Mouse (Mus musculus) embryonic facial prominence, embryonic 12.5 days (tissue): ENCODE data around the gene Dpf3. TPM values are rescaled to one million over a fixed set of nuclear protein-coding genes. Genes with fewer than 3 reads are reported as not detected.
A peak's percentile ranks its signal among the peaks of the same experiment; 100 is the strongest.

Experiments used
- ATAC-seq: fragments of 200-750 bp; cut with Nextera tagmentation; 2 replicates; pipeline ENCODE4 v1.8.0; 2017; ENCODE audit not compliant: insufficient number of reproducible peaks, insufficient read depth, low FRiP score, low TSS enrichment
- H3K27ac ChIP-seq: fragments of 300-500 bp; sonication (generic); 2 replicates; pipeline ENCODE4 v1.5.1; 2016; ENCODE audit warnings: mild to moderate bottlenecking
- H3K27me3 ChIP-seq: fragments of 300-500 bp; sonication (generic); 2 replicates; pipeline ENCODE4 v1.6.1; 2016; ENCODE audit warnings: mild to moderate bottlenecking, moderate library complexity
- H3K36me3 ChIP-seq: fragments of 300-500 bp; sonication (generic); 2 replicates; pipeline ENCODE4 v1.6.1; 2016; ENCODE audit warnings: mild to moderate bottlenecking
- H3K4me1 ChIP-seq: fragments of 300-500 bp; sonication (generic); 2 replicates; pipeline ENCODE4 v1.6.1; 2016
- H3K4me2 ChIP-seq: fragments of 300-500 bp; sonication (generic); replicated peaks from 2 replicates; pipeline ENCODE4 v1.6.1; 2016; ENCODE audit warnings: mild to moderate bottlenecking, moderate library complexity
- H3K4me3 ChIP-seq: fragments of 300-500 bp; sonication (generic); 2 replicates; pipeline ENCODE4 v1.5.1; 2016; ENCODE audit warnings: mild to moderate bottlenecking
- H3K9ac ChIP-seq: fragments of 300-500 bp; sonication (generic); 2 replicates; pipeline ENCODE4 v1.6.1; 2016; ENCODE audit warnings: mild to moderate bottlenecking, moderate library complexity
- H3K9me3 ChIP-seq: fragments of 300-500 bp; sonication (generic); 2 replicates; pipeline ENCODE4 v1.6.1; 2016; ENCODE audit warnings: mild to moderate bottlenecking, moderate library complexity
- WGBS: fragments of 180-500 bp; shearing (Covaris S2); methylation state at CpG from one replicate; pipeline ENCODE4 v1.1.7; 2016; 5-methylcytosine and 5-hydroxymethylcytosine counted together
- polyA plus RNA-seq: library from polyadenylated mRNA; unstranded; fragments of >200 nt; fragmentation: Nextera tagmentation; extraction: Ambion mirVana; gene quantifications from 2 replicates; pipeline ENCODE4 v1.2.1, GENCODE M21; 2016

Gene Dpf3
- polyA plus RNA-seq, 1 experiment from 2014 or later = 4.2 TPM

DNA sequence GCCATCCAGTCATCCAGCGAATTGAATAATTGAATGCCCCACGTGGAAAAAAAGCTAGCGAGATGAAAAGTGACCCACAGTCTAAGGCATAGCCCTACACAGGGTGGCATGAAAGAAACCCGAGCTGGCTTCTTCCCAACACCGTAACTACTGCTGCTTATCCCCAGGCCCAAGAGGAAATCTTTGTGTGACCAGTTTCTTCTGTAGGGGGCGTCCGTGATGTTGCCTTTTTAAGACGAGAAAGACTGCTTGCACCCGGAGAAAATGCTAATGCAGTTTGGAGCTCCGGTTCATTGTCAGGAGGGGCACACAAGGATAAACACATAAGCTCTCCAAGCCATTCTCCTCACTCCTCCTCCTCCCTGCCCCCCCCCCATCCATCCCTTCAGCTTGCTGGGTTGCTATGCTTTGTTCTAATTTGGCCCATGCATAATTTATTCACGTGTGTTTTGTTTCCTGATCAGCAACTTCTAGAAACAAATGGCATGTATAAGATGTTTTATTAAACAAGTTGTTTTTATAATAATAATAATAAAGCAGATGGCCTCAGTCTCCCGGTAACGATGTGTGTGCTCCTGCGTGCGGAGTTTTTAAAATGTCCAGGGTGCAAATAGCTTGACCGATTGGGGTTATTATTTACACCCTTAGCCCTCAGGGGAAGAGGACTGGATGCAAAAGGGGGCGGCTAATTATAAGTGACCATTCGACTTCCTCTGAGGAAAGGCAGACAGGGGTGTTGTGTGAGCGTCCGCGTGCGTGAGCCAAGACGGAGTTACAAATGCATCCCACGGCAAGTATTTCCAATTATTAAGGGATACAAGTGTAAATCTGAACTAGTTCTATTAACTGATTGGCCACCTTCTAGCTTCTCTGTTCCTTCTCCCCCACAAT, 2.4 kb downstream of the Dpf3 start:
- Histone ChIP-seq H3K27me3 (peaks cover 37% of the 10 kb centered on the region), H3K27ac (no peak overlapping the region), H3K9ac (no peak overlapping the region), H3K4me1 (peaks cover 26% of the 10 kb centered on the region), H3K9me3 (no peaks in the 10 kb centered on the region), H3K4me2 (peak overlapping the region; percentile 98), H3K4me3 (peak overlapping the region; percentile 66), H3K36me3 (no peaks in the 10 kb centered on the region)
- no peak for ATAC-seq
- WGBS = under 1% methylated on average over 24 of the region's 24 CpGs

DNA sequence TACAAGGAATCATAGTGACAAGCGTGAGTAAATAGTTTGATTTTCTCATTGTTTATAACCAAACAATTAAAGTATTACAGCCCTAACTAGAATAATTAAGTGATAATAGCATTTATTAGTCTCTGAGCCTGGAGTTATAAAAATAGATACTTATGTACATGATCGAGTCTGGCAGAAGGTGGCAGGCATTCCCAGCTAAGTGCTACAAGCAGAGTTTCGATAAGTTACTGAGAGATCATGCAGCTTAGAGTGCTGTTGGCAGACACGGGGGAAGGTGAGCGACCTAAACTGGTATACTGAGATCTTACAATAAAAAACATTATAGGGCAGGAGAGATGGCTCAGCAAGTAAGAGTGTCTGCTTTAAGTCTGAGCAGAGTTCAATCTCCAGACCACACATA, 3.9 kb downstream of the Dpf3 start:
- no peak overlapping the region for H3K4me3 ChIP-seq
- H3K27ac ChIP-seq = no peak overlapping the region
- H3K36me3 ChIP-seq = no peaks in the 10 kb centered on the region
- no peaks in the 10 kb centered on the region for H3K9me3 ChIP-seq
- ATAC-seq = no peak
- H3K27me3 ChIP-seq = peaks cover 29% of the 10 kb centered on the region
- H3K4me1 ChIP-seq = peaks cover 21% of the 10 kb centered on the region
- H3K4me2 ChIP-seq = no peak overlapping the region
- WGBS = 76% methylated on average over 5 of the region's 5 CpGs
- no peak overlapping the region for H3K9ac ChIP-seq

DNA sequence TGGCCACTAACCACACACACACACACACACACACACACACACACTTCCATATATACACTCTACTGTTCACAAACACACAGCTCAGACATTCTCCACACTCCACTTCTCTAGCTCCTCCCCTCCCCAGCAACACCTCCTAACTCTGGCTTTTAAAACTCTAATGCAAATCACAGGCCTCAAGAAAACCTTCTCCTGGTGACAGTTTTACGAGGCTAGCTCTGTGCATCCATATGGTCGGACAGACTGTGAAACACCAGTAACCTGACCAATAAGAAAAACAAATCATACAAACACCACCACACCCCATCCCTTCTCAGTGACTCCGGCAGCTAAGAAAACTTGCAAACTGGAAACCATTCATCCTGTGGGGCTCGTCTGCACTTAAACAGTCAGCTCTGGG, 6.1 kb downstream of the Dpf3 start:
- Histone ChIP-seq H3K36me3 (no peaks in the 10 kb centered on the region), H3K27ac (no peak overlapping the region), H3K4me2 (no peak overlapping the region), H3K9ac (no peak overlapping the region), H3K4me3 (no peak overlapping the region), H3K9me3 (no peaks in the 10 kb centered on the region), H3K4me1 (peaks cover 14% of the 10 kb centered on the region), H3K27me3 (peaks cover 29% of the 10 kb centered on the region)
- 57% methylated on average over 4 of the region's 4 CpGs for WGBS
- no peak for ATAC-seq

DNA sequence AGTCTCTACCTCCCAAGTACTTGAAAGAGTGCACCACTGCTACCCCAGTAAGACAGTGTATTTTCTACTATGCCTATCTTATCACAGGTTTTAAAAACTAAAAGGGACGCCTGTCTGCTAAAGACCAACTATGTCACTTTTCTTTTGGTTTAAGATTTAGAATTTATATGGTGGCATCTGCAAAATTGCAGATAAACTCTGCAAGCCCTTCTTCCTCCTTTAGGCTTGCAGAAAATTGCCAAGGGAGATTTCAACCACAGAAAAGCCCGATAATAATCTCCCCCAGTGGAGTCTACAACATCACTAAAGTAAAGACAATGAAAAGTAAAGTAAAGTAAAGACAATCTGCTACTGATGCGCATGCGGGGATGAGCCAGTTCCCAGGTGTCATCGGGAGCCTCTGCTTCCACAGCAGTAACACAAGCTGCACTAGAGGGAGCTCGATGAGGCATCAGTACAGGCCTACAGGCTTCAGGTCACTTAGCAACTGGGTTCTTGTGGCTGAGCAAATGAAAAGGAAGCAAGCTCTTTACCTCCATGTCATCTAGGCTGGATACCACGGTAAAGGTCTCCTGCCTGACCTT, 7.6 kb downstream of the Dpf3 start:
- no peak overlapping the region for H3K9ac ChIP-seq
- no peak overlapping the region for H3K4me2 ChIP-seq
- no peak for ATAC-seq
- no peak overlapping the region for H3K4me3 ChIP-seq
- WGBS = 67% methylated on average over 7 of the region's 7 CpGs
- no peaks in the 10 kb centered on the region for H3K9me3 ChIP-seq
- H3K27ac ChIP-seq = no peak overlapping the region
- peaks cover 2% of the 10 kb centered on the region; the same call in 1 of the 2 replicates for H3K4me1 ChIP-seq
- no peaks in the 10 kb centered on the region for H3K36me3 ChIP-seq
- peaks cover 15% of the 10 kb centered on the region for H3K27me3 ChIP-seq

DNA sequence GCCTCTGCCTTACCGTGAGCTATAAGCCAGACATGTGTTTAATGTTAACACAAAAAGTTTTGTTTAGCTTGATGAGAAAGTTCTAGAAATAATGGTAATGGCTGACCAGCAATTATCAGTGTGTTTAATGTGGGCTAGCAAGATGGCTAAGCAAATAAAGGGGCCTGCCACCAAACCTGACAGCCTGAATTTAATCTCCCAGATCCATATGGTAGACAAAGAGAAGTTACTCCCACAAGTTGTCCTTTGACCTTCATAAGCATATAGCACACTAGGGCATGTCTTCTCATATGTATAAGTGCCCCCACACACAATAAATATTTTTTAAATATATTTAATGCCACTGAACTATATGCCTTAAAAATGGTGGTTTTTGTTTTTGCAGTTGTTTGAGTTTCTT, 8.4 kb downstream of the Dpf3 start:
- whole genome bisulfite sequencing = 60% methylated on average over 1 of the region's 1 CpGs
- H3K27me3 ChIP-seq = peaks cover 7% of the 10 kb centered on the region
- no peak for ATAC-seq

DNA sequence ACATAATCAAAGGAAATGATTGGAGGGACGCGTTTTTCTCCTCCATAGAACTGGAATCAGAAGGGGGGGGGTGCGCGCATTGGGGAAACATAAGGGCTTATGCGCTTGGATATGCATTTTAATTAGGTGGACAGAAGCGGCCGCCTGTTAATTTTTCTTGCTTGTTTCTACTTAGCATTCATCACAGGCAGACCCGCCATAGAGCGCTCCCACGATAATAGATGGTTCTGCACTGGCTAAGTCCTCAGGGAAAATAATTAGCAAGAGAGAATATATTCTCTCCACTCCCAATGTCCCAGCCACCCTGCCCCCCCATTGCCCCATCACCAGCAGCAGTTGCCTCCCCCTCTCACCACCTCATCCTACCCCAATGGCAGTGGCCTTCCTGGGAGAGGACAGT, 11.2 kb downstream of the Dpf3 start:
- H3K36me3 ChIP-seq = no peaks in the 10 kb centered on the region
- H3K27ac ChIP-seq = no peak overlapping the region
- no peak overlapping the region for H3K9ac ChIP-seq
- no peak for ATAC-seq
- no peak overlapping the region for H3K4me3 ChIP-seq
- H3K4me2 ChIP-seq = no peak overlapping the region
- 83% methylated on average over 10 of the region's 10 CpGs for WGBS
- H3K4me1 ChIP-seq = no peaks in the 10 kb centered on the region
- peaks cover 4% of the 10 kb centered on the region; the same call in 1 of the 2 replicates for H3K27me3 ChIP-seq
- no peaks in the 10 kb centered on the region for H3K9me3 ChIP-seq

More for the DNA sequence above, 8.4 kb downstream of the Dpf3 start:
- Histone ChIP-seq H3K27ac (no peak overlapping the region), H3K9ac (no peak overlapping the region), H3K4me2 (no peak overlapping the region), H3K36me3 (no peaks in the 10 kb centered on the region), H3K4me3 (no peak overlapping the region), H3K4me1 (no peaks in the 10 kb centered on the region), H3K9me3 (no peaks in the 10 kb centered on the region)

DNA sequence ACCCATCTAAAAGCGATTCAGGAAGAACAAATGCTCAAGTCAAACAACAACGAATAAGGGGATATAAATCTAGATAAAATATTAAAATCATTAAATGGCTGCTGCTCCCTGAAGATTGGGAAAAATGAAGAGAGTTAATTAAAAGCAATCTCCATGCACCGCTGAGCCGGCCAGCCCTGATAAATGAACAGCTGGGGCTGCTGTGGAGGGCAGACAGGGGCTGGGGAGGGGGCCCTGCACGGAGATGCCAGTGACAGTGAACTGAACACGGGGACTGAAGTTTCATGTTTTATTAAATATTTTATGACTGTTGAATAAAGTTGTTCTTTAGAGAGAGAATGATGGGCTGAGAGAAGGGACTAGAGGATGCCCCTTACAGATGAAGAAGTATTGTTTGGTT, 12.1 kb downstream of the Dpf3 start:
- Histone ChIP-seq H3K9ac (no peak overlapping the region), H3K9me3 (no peaks in the 10 kb centered on the region), H3K27ac (no peak overlapping the region), H3K36me3 (no peaks in the 10 kb centered on the region), H3K4me2 (no peak overlapping the region), H3K4me1 (no peaks in the 10 kb centered on the region), H3K4me3 (no peak overlapping the region), H3K27me3 (peaks cover 4% of the 10 kb centered on the region; the same call in 1 of the 2 replicates)
- 63% methylated on average over 6 of the region's 6 CpGs for WGBS
- ATAC-seq = no peak

DNA sequence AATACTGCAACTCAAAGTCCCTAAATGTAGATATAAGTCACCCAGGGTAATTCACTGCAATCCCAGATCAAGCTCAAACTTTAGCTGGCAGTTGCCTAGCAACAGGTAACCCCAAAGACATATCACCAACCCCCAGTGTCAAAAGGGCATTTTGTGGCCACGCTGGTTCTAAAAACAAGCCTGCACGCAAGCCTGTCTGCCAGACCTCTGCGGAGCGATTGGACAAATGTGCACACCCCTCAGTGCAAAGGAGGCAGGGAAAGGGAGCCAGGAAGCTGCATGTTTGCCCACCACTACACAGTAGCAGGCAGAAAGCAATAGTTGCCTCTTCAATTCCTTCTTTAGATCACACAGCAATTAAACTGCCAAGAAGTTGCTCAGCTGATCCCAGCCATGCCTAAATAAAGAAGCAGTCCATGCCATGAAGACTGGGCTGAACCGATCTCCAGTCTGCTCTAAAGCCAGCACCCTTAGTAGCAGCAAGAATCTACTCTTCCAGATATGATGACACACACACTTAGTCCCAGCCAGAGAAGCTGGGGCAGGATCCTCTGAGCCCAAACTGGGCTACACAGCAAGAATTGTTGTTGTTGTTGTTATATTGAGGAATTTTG, 13.4 kb downstream of the Dpf3 start:
- no peaks in the 10 kb centered on the region for H3K36me3 ChIP-seq
- no peak for ATAC-seq
- H3K9me3 ChIP-seq = no peaks in the 10 kb centered on the region
- H3K4me3 ChIP-seq = no peak overlapping the region
- no peaks in the 10 kb centered on the region for H3K4me1 ChIP-seq
- no peak overlapping the region for H3K27ac ChIP-seq
- 38% methylated on average over 5 of the region's 5 CpGs for WGBS
- H3K27me3 ChIP-seq = peaks cover 4% of the 10 kb centered on the region; the same call in 1 of the 2 replicates
- no peak overlapping the region for H3K9ac ChIP-seq
- no peak overlapping the region for H3K4me2 ChIP-seq

DNA sequence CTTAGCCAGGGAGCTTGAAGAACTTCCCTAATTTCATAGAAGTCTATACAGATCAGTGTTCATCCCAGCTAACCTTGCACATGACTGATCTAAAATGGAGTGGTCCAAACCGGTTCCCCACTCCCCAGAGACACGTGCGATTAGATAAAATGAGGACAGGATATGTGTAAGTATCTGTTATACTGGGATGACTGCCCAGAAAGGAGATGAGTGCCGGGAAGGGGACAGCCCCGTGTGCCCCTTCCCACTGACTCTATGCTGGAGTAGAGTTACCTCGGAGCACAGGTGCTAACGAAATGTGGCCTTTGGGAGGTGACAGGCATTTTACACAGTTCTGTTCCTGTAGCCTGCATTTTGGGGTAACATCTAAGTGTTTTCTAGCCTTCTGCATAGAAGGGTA, 15.8 kb downstream of the Dpf3 start:
- Histone ChIP-seq H3K4me2 (no peak overlapping the region), H3K27ac (no peak overlapping the region), H3K27me3 (peaks cover 4% of the 10 kb centered on the region; the same call in 1 of the 2 replicates), H3K4me3 (no peak overlapping the region), H3K9ac (no peak overlapping the region), H3K4me1 (peaks cover 4% of the 10 kb centered on the region), H3K9me3 (no peaks in the 10 kb centered on the region), H3K36me3 (no peaks in the 10 kb centered on the region)
- WGBS = 90% methylated on average over 7 of the region's 7 CpGs
- ATAC-seq = no peak

DNA sequence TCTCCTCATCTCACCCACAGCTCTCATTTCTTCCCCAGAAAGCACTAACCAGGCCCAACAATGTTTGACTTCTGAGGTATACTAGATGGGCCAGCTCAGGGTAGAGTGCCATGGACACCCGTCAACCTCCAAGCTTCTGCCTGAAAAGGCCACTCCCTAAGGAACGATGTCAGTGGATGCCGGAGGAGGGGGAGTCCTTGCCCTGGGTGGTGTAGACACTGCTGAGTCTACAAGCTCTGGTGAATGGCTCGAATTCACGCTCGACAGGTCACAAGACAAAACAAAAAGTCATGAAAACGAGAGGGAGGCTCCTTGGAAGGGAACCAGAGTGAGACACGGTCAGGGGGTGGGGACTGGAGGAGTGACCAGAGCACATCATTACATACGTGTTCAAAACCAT, 17.4 kb downstream of the Dpf3 start:
- ATAC-seq = no peak
- WGBS = 59% methylated on average over 9 of the region's 9 CpGs
- no peaks in the 10 kb centered on the region for H3K36me3 ChIP-seq

DNA sequence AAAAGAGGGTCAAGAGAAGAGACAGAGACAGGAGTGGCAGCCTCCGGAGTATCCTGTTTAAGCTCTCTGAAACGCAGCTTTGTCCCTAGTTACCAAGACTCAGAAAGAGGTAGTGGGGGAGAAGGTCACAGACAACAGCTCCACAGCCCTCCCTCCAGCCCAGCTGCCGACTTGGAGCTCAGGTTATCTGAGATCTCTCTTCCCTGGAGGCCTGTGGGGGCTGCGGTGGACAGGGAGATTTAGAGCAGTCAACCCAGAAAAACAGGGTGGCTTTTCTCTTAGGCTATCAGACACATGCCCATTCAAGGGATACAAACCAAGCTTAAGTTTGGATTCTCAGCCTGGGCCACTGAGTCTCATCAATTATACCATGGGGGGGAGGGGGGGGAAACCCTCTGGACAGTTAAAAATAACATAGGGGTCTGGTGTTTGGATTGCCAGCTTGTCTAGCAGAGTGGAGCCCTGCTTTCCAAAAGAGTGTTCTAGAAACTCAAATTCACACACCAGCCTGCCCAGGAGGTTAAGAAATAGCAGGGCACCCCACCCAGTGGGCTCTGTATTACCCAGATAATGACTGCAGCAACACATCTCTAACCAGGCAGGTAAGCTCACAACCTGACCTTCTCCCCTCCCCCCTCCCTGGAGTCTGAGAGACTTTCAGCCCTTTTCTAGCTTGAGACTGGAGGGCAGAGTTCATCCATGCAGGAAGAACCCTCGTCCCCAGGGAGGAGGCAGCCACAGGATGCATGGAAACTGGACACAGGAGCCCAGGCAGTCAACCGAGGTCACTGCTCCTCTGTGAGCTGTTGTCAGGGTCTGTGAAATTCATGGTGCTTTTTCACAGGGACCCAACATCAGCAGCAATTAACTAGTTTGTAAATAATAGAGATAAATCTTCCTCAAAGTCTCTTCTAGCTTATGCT, 20.7 kb downstream of the Dpf3 start:
- Histone ChIP-seq H3K9me3 (no peaks in the 10 kb centered on the region), H3K4me1 (peaks cover 14% of the 10 kb centered on the region), H3K27ac (no peak overlapping the region), H3K4me3 (no peak overlapping the region), H3K36me3 (no peaks in the 10 kb centered on the region), H3K4me2 (no peak overlapping the region), H3K27me3 (no peaks in the 10 kb centered on the region), H3K9ac (no peak overlapping the region)
- WGBS = 9% methylated on average over 6 of the region's 6 CpGs
- ATAC-seq = no peak

More for the DNA sequence above, 17.4 kb downstream of the Dpf3 start:
- no peak overlapping the region for H3K4me2 ChIP-seq
- H3K27me3 ChIP-seq = peaks cover 4% of the 10 kb centered on the region; the same call in 1 of the 2 replicates
- H3K4me1 ChIP-seq = peaks cover 14% of the 10 kb centered on the region
- no peak overlapping the region for H3K27ac ChIP-seq
- H3K9ac ChIP-seq = no peak overlapping the region
- H3K4me3 ChIP-seq = no peak overlapping the region
- no peaks in the 10 kb centered on the region for H3K9me3 ChIP-seq
